Mouse (Mus musculus): ENCODE data around the gene Morf4l1. TPM values are rescaled to one million over a fixed set of nuclear protein-coding genes. Genes with fewer than 3 reads are reported as not detected.

Morf4l1 gene
- polyA plus RNA-seq, 1 experiment from 2014 or later: 303 TPM

DNA sequence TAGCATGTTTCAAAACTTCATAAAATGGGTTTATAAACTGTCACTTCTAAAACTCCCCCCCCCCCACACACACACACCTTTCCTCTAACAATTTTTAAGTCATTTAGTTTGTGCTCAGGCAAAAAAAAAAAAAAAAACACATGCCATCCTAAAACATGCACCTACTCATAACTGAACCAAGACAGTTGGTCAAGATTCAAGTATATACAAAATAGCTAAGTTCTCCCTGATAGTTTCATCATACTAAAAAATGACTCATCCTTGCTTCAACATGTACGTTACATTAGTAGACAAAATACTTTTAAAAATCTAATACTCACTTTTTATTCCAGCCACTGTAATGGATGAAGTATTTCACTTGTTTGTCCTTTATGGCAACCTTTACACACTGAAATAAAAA is 7.7 kb downstream of the Morf4l1 start:
- peaks cover 16% of the 10 kb centered on the region for H3K36me3 ChIP-seq (ENCODE audit: control insufficient read depth, insufficient read depth, low read length)
- no peaks in the 10 kb centered on the region for H3K27me3 ChIP-seq (replicated peaks; ENCODE audit: control insufficient read depth, insufficient read depth, low read length)

DNA sequence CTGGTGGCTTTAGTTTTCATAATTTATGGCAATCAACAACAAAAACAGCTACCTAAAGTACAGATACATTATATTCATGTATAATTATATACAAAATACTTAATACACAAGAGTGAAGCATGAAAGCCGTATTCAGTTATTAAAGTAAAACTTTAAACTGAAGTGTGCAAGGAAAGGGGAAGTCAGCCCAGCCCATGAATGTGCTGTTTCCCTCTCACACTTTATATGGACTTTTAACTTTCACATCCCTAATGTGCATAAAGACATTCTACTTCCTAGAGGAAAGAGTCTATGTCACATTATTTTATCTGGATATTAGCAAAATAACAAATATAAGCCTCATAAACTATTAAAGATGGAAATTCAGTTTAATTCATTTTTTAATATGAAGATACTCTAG is 9.1 kb downstream of the Morf4l1 start:
- H3K36me3 ChIP-seq (ENCODE audit: control insufficient read depth, insufficient read depth, low read length): peaks cover 19% of the 10 kb centered on the region
- ATAC-seq (replicated peaks; ENCODE audit: low FRiP score): no peak

More for the DNA sequence above, 7.7 kb downstream of the Morf4l1 start:
- Histone ChIP-seq H3K9ac (ENCODE audit: low read depth, low read length) (no peak overlapping the region), H3K27ac (ENCODE audit: low read depth, low read length) (no peak overlapping the region), H3K4me3 (ENCODE audit: low read depth, low read length) (no peak overlapping the region), H3K9me3 (ENCODE audit: control insufficient read depth, low read length) (no peaks in the 10 kb centered on the region), H3K4me1 (replicated peaks; ENCODE audit: control insufficient read depth, insufficient read depth, low read length) (peaks cover 11% of the 10 kb centered on the region), H3K4me2 (no peak overlapping the region)
- DNase-seq (ENCODE audit: low spot score): no peak
- 85% methylated on average over 1 of the region's 1 CpGs for WGBS
- no peak for ATAC-seq (replicated peaks; ENCODE audit: low FRiP score)

DNA sequence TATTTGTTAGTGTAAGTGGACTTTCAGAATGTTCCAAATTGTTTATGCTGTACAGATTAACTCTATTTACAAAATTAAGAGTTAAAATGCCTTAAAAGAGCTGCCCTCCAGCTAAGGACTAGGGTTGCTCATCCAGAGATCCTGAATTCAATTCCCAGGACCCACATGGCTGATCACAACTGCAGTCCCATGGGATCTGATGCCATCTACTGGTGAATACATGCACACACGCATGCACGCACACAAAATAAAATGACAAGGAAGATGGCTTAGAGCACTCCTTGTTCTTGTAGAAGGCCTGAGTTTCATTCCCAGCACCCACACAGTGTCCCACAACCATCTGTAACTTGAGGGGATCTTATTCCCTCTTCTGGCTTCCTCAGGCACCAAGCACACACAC is 13.8 kb downstream of the Morf4l1 start:
- DNase-seq (ENCODE audit: low spot score) (no peak), ATAC-seq (replicated peaks; ENCODE audit: low FRiP score) (no peak)
- Histone ChIP-seq H3K27me3 (replicated peaks; ENCODE audit: control insufficient read depth, insufficient read depth, low read length) (no peaks in the 10 kb centered on the region), H3K4me2 (no peak overlapping the region), H3K9ac (ENCODE audit: low read depth, low read length) (no peak overlapping the region), H3K9me3 (ENCODE audit: control insufficient read depth, low read length) (no peaks in the 10 kb centered on the region), H3K27ac (ENCODE audit: low read depth, low read length) (no peak overlapping the region), H3K4me3 (ENCODE audit: low read depth, low read length) (no peak overlapping the region), H3K4me1 (replicated peaks; ENCODE audit: control insufficient read depth, insufficient read depth, low read length) (no peaks in the 10 kb centered on the region), H3K36me3 (ENCODE audit: control insufficient read depth, insufficient read depth, low read length) (peaks cover 27% of the 10 kb centered on the region)
- WGBS: 80% methylated on average over 2 of the region's 2 CpGs

More for the DNA sequence above, 9.1 kb downstream of the Morf4l1 start:
- H3K9ac ChIP-seq (ENCODE audit: low read depth, low read length): no peak overlapping the region
- H3K4me2 ChIP-seq: no peak overlapping the region
- no peaks in the 10 kb centered on the region for H3K27me3 ChIP-seq (replicated peaks; ENCODE audit: control insufficient read depth, insufficient read depth, low read length)
- WGBS: 93% methylated on average over 1 of the region's 1 CpGs
- DNase-seq (ENCODE audit: low spot score): no peak
- H3K4me3 ChIP-seq (ENCODE audit: low read depth, low read length): no peak overlapping the region
- H3K4me1 ChIP-seq (replicated peaks; ENCODE audit: control insufficient read depth, insufficient read depth, low read length): peaks cover 3% of the 10 kb centered on the region; the same call in 1 of the 2 replicates
- no peaks in the 10 kb centered on the region for H3K9me3 ChIP-seq (ENCODE audit: control insufficient read depth, low read length)
- no peak overlapping the region for H3K27ac ChIP-seq (ENCODE audit: low read depth, low read length)

DNA sequence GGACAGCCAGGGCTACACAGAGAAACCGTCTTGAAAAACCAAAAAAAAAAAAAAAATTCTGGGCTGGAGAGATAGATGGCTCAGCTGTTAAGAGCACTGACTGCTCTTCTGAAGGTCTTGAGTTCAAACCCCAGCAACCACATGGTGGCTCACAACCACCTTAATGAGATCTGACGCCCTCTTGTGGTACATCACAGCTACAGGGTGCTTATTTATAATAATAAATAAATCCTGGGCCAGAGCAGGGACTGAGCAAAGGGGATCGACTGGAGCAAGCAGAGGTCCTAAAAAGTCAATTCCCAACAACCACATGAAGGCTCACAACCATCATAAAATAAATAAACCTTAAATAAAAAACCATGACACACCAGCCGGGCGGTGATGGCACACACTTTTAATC is 15.6 kb downstream of the Morf4l1 start:
- H3K36me3 ChIP-seq (ENCODE audit: control insufficient read depth, insufficient read depth, low read length): peaks cover 33% of the 10 kb centered on the region
- 81% methylated on average over 5 of the region's 5 CpGs for WGBS
- H3K27ac ChIP-seq (ENCODE audit: low read depth, low read length): no peak overlapping the region
- no peaks in the 10 kb centered on the region for H3K4me1 ChIP-seq (replicated peaks; ENCODE audit: control insufficient read depth, insufficient read depth, low read length)
- H3K9me3 ChIP-seq (ENCODE audit: control insufficient read depth, low read length): no peaks in the 10 kb centered on the region
- H3K4me2 ChIP-seq: no peak overlapping the region
- ATAC-seq (replicated peaks; ENCODE audit: low FRiP score) (no peak), DNase-seq (ENCODE audit: low spot score) (no peak)
- H3K9ac ChIP-seq (ENCODE audit: low read depth, low read length): no peak overlapping the region
- H3K4me3 ChIP-seq (ENCODE audit: low read depth, low read length): no peak overlapping the region
- H3K27me3 ChIP-seq (replicated peaks; ENCODE audit: control insufficient read depth, insufficient read depth, low read length): no peaks in the 10 kb centered on the region

DNA sequence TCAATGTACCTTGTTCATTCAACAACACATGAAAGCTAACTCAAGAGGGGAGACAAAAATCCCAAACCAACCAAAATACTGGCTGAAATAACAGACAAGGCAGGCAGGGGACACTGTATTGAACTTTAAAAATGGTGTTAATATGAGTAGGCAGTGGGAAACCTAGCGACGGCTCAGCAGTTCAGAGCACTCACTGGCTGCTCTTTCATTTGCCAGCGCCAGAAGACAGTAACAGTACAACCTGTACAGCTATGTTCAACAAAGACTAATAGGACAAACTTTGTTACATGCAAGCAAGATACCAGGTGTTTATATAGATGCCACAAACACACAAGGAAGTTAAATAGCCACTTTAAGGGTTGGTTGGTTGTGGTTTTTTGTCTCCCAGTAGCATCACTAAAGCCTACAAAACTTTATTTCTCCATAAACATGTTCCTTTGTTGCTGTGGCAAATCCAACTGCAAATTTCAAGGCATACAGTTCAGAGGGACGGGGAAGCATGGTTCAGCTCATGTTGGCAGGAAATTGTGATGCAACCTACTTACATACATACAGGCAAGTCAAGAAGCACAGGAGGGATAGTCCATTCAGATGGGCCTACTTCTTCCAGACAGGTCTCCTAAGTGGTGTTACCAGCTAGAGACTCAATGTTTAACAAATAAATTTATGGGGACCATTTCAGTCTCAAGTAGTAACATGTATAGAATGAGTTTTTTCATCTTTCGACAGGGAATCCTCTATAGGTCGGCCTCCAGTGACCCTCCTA is 25.1 kb downstream of the Morf4l1 start:
- H3K36me3 ChIP-seq (ENCODE audit: control insufficient read depth, insufficient read depth, low read length): peaks cover 31% of the 10 kb centered on the region
- WGBS: 92% methylated on average over 6 of the region's 6 CpGs

DNA sequence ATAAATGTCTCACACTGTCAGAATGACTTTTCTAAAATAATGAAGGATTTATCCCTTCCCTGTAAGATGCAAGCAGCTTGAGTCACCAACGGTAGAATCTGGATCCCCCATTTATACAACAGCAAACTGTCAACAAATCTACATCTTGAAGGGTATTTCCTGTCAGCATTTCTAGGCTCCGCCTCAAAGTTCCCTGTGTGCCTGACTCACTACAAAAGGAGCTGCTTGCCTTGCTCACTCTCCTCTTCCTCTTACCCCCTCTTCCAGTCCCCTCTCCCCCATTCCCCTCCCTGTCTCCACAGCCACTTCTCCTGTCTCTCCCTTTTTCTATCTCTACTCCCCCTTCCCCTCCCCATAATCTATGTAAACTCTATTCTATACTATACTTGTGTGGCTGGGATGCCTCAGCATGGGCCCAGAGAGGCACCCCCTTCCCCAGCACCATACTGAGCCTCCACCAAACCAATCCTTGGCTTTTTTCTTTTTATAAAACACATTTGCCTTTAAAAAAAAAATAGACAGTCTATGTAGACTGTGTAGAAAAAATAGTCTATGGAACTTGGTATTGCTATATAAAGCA is 26.6 kb downstream of the Morf4l1 start:
- Histone ChIP-seq H3K9me3 (ENCODE audit: control insufficient read depth, low read length) (no peaks in the 10 kb centered on the region), H3K4me2 (no peak overlapping the region), H3K9ac (ENCODE audit: low read depth, low read length) (no peak overlapping the region), H3K27me3 (replicated peaks; ENCODE audit: control insufficient read depth, insufficient read depth, low read length) (no peaks in the 10 kb centered on the region), H3K27ac (ENCODE audit: low read depth, low read length) (no peak overlapping the region), H3K4me1 (replicated peaks; ENCODE audit: control insufficient read depth, insufficient read depth, low read length) (no peaks in the 10 kb centered on the region), H3K4me3 (ENCODE audit: low read depth, low read length) (no peak overlapping the region), H3K36me3 (ENCODE audit: control insufficient read depth, insufficient read depth, low read length) (peaks cover 31% of the 10 kb centered on the region)
- 73% methylated on average over 2 of the region's 2 CpGs for WGBS
- no peak for ATAC-seq (replicated peaks; ENCODE audit: low FRiP score)
- no peak for DNase-seq (ENCODE audit: low spot score)

More for the DNA sequence above, 25.1 kb downstream of the Morf4l1 start:
- ATAC-seq (replicated peaks; ENCODE audit: low FRiP score): no peak
- Histone ChIP-seq H3K4me1 (replicated peaks; ENCODE audit: control insufficient read depth, insufficient read depth, low read length) (no peaks in the 10 kb centered on the region), H3K4me3 (ENCODE audit: low read depth, low read length) (no peak overlapping the region), H3K9me3 (ENCODE audit: control insufficient read depth, low read length) (no peaks in the 10 kb centered on the region), H3K9ac (ENCODE audit: low read depth, low read length) (no peak overlapping the region), H3K27me3 (replicated peaks; ENCODE audit: control insufficient read depth, insufficient read depth, low read length) (no peaks in the 10 kb centered on the region), H3K27ac (ENCODE audit: low read depth, low read length) (no peak overlapping the region), H3K4me2 (no peak overlapping the region)
- DNase-seq (ENCODE audit: low spot score): no peak

DNA sequence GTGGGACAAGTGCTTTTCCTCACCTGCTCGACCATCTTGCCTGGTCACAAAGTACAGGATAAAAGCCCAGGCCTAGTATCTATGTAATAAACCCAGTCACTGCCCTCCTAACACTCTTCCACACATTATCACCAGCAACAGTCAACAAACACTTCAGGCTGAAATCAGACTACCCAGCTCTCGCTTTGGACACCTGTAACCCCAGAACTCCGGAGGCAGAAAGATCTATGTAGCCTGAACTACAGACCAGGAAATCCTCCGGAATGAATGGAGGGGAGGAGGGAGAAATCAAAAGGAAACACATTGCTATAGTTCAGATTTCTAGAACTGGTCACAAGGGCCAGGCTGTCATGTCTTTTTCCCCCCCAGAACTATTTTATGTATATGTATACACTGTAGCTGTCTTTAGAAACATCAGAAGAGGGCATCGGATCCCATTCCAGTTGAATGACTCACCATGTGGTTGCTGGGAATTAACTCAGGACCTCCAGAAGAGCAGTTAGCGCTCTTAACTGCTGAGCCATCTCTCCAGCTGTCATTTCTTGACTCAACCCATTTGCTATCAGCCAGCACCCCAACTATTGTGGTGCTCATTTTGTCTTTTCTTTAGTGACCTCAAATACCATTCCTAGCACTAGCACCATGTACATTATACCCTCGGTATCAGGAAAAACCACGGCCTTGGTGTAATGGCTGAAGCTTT is 29.7 kb downstream of the Morf4l1 start:
- Histone ChIP-seq H3K36me3 (ENCODE audit: control insufficient read depth, insufficient read depth, low read length) (peaks cover 20% of the 10 kb centered on the region; the same call in 1 of the 2 replicates), H3K27me3 (replicated peaks; ENCODE audit: control insufficient read depth, insufficient read depth, low read length) (no peaks in the 10 kb centered on the region), H3K9me3 (ENCODE audit: control insufficient read depth, low read length) (no peaks in the 10 kb centered on the region), H3K4me1 (replicated peaks; ENCODE audit: control insufficient read depth, insufficient read depth, low read length) (no peaks in the 10 kb centered on the region), H3K4me3 (ENCODE audit: low read depth, low read length) (no peak overlapping the region), H3K27ac (ENCODE audit: low read depth, low read length) (no peak overlapping the region), H3K9ac (ENCODE audit: low read depth, low read length) (no peak overlapping the region), H3K4me2 (no peak overlapping the region)
- ATAC-seq (replicated peaks; ENCODE audit: low FRiP score) (no peak), DNase-seq (ENCODE audit: low spot score) (no peak)
- 75% methylated on average over 8 of the region's 8 CpGs for WGBS

DNA sequence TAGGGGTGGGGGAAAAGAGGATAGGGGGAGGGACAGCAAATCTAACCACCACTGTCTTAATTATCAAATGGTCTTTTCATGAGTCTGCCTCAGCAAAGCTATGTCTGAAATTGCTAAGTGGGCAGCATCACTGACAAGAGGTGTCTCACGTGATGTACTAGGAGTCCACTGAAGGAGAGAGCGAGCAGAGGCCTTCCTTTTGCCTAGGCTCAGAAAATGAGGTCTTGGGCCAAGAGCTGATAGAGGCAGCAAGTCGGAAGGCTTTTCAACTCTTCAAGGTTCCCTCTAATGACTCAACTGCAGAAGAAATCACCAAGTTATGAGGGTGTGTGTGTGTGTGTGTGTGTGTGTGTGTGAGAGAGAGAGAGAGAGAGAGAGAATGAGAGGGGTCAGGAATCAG is 30.4 kb downstream of the Morf4l1 start:
- Histone ChIP-seq H3K27ac (ENCODE audit: low read depth, low read length) (no peak overlapping the region), H3K9me3 (ENCODE audit: control insufficient read depth, low read length) (no peaks in the 10 kb centered on the region), H3K36me3 (ENCODE audit: control insufficient read depth, insufficient read depth, low read length) (peaks cover 13% of the 10 kb centered on the region; the same call in 1 of the 2 replicates), H3K4me2 (no peak overlapping the region), H3K4me1 (replicated peaks; ENCODE audit: control insufficient read depth, insufficient read depth, low read length) (no peaks in the 10 kb centered on the region), H3K27me3 (replicated peaks; ENCODE audit: control insufficient read depth, insufficient read depth, low read length) (no peaks in the 10 kb centered on the region), H3K4me3 (ENCODE audit: low read depth, low read length) (no peak overlapping the region), H3K9ac (ENCODE audit: low read depth, low read length) (no peak overlapping the region)
- 93% methylated on average over 3 of the region's 3 CpGs for WGBS
- no peak for DNase-seq (ENCODE audit: low spot score)
- ATAC-seq (replicated peaks; ENCODE audit: low FRiP score): no peak; the same call in 1 of the 2 replicates
